ENCODE assay signal across 14 mouse cellular contexts in the genomic region with DNA sequence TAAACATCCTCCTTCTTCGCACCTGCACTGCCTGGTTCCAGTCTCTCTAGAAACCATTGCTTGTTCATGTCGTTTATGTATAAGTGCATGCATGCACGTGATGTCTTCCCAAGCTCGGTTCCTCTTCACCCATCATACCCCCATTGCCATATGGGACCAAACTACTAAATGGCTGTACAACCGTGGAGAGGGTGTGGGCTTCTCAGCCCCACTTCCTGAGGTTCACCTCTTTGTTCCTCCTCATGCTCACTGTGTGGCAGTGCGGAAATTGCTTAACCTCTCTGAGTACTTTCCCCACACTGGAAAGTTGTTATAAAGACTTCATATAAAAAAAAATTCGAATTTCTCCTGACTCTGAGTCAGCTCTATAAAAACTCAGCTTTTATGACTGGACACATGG. TPM values are rescaled to one million over a fixed set of nuclear protein-coding genes. Genes with fewer than 3 reads are reported as not detected.
DNase-seq lines count a peak whose midpoint lies in the region; ATAC-seq lines count a peak whose summit lies in the region.
"Had no signal": no experiment of that assay in that cellular context is flagged by ENCODE, and none has a peak within 500 bp of the region (broad histone marks: within the 10 kb centered on the region; RNA-seq: fewer than 3 reads in every experiment).

No protein-coding gene starts in this region.

- DNase-seq in CD4-positive helper T cell, adult 2 months (ENCODE audit: low read depth, low spot score) = peak; percentile 64
- DNase-seq in thymus, postnatal 25 days = peak; percentile 61
- DNase-seq in heart, postnatal 25 days (ENCODE audit: low spot score) = no peak
- DNase-seq in heart, adult 18-20 months = no peak
- DNase-seq in urinary bladder, adult 18-20 months (ENCODE audit: low spot score in 2 of 2) = no peak
- DNase-seq: adrenal gland, postnatal 10 days; cerebellum, adult 18-20 months; forebrain, postnatal 0 days; left cerebral cortex, postnatal 4 days; lung, embryonic 14.5 days; right cerebral cortex, postnatal 4 days had no signal

- peak; percentile 48 for ATAC-seq in activated CD4-positive, CD25-positive, alpha-beta regulatory T cell, adult 4 months
- peak; percentile 42 for ATAC-seq in megakaryocyte progenitor cell, adult 5-6 weeks (replicated peaks; ENCODE audit: poor library complexity)
- ATAC-seq: forebrain, postnatal 0 days had no signal

- intact Hi-C loops in heart, postnatal 25 days (cut with DNase I) = no loop called here

RNA-seq across cellular contexts. Expression of a gene that starts 3.8 kb away (rescaled TPM):
- 100 to 1,000 TPM; 181 to 194 TPM for polyA plus RNA-seq in activated CD4-positive, CD25-positive, alpha-beta regulatory T cell, adult 4 months (2017; shearing (Covaris generic))
- 80.9 and 85.5 TPM in 2 replicates for total RNA-seq in megakaryocyte progenitor cell, adult 5-6 weeks (2015)
- 66.8 and 68.2 TPM in 2 replicates for total RNA-seq in megakaryocyte progenitor cell, adult 5-6 weeks (2017)
- total RNA-seq in heart, postnatal 25 days (2021) = 100 to 1,000 TPM in 1 of 2 experiments, 10 to 100 TPM in 1; 99.2 to 113 TPM
- total RNA-seq in heart, adult 18-20 months (2021) = 10 to 100 TPM; 74.0 to 81.4 TPM

RNA-seq across cellular contexts. Expression of a gene that starts 4.6 kb away (rescaled TPM):
- polyA plus RNA-seq in activated CD4-positive, CD25-positive, alpha-beta regulatory T cell, adult 4 months (2017; shearing (Covaris generic)) = 1 to 10 TPM in 1 of 2 experiments, under 1 TPM in 1; 0.84 to 1.5 TPM
- total RNA-seq in megakaryocyte progenitor cell, adult 5-6 weeks (2015) = 0.32 and 0.57 TPM in 2 replicates
- total RNA-seq in megakaryocyte progenitor cell, adult 5-6 weeks (2017) = 0.44 and 2.8 TPM in 2 replicates
- not detected for total RNA-seq in heart, postnatal 25 days (2021)
- total RNA-seq in heart, adult 18-20 months (2021) = not detected
- total RNA-seq: gastrocnemius, adult 18-20 months had no signal

RNA-seq across cellular contexts. Expression of a gene that starts 25.5 kb away (rescaled TPM):
- polyA plus RNA-seq in activated CD4-positive, CD25-positive, alpha-beta regulatory T cell, adult 4 months (2017; shearing (Covaris generic)) = 100 to 1,000 TPM; 142 to 158 TPM
- 24.1 and 24.3 TPM in 2 replicates for total RNA-seq in megakaryocyte progenitor cell, adult 5-6 weeks (2015)
- 11.2 and 16.1 TPM in 2 replicates for total RNA-seq in megakaryocyte progenitor cell, adult 5-6 weeks (2017)
- 10 to 100 TPM; 15.1 to 16.8 TPM for total RNA-seq in heart, postnatal 25 days (2021)
- total RNA-seq in heart, adult 18-20 months (2021) = 10 to 100 TPM; 14.3 to 15.9 TPM

RNA-seq across cellular contexts. Expression of a gene that starts 28.9 kb away (rescaled TPM):
- 10 to 100 TPM; 20.8 to 26.1 TPM for polyA plus RNA-seq in activated CD4-positive, CD25-positive, alpha-beta regulatory T cell, adult 4 months (2017; shearing (Covaris generic))
- total RNA-seq in megakaryocyte progenitor cell, adult 5-6 weeks (2015) = 33.8 and 38.8 TPM in 2 replicates
- 83.1 and 87.6 TPM in 2 replicates for total RNA-seq in megakaryocyte progenitor cell, adult 5-6 weeks (2017)
- 10 to 100 TPM; 15.9 to 17.4 TPM for total RNA-seq in heart, postnatal 25 days (2021)
- 10 to 100 TPM; 10.6 to 17.2 TPM for total RNA-seq in heart, adult 18-20 months (2021)

RNA-seq across cellular contexts. Expression of a gene that starts 51.0 kb away (rescaled TPM):
- 100 to 1,000 TPM in 1 of 2 experiments, 10 to 100 TPM in 1; 96.0 to 122 TPM for polyA plus RNA-seq in activated CD4-positive, CD25-positive, alpha-beta regulatory T cell, adult 4 months (2017; shearing (Covaris generic))
- 55.7 and 56.9 TPM in 2 replicates for total RNA-seq in megakaryocyte progenitor cell, adult 5-6 weeks (2015)
- total RNA-seq in megakaryocyte progenitor cell, adult 5-6 weeks (2017) = 97.5 and 100 TPM in 2 replicates
- 10 to 100 TPM; 25.9 to 29.6 TPM for total RNA-seq in heart, postnatal 25 days (2021)
- 10 to 100 TPM; 25.2 to 28.5 TPM for total RNA-seq in heart, adult 18-20 months (2021)

Comparison
In these comparisons a context has a peak if more than half of its experiments do, and no peak if none do; other contexts are left out.
1. DNase-seq: peak in CD4-positive helper T cell, adult 2 months (single experiment) and thymus, postnatal 25 days (single experiment); none in heart, postnatal 25 days (single experiment), heart, adult 18-20 months (0 of 2) and urinary bladder, adult 18-20 months (0 of 2).